Mouse (Mus musculus) frontal cortex, adult 2 months (tissue): ENCODE data around the gene Jsrp1. TPM values are rescaled to one million over a fixed set of nuclear protein-coding genes. Genes with fewer than 3 reads are reported as not detected.
"Not testable (repeated sequence)": the region's sequence is repeated elsewhere in the genome, so short reads cannot be mapped to it uniquely, and the experiment has no call there.

Experiments used
- DNase-seq, 2 experiments: peaks; one replicate each; pipeline ENCODE4 v3.0.0; 2022; ENCODE audit warnings: low spot score in 1 of 2; ENCODE audit errors: extremely low spot score in 1 of 2
- polyA plus RNA-seq: library from polyadenylated mRNA; depleted of rRNA; stranded (reverse); fragments of >200 nt; gene quantifications from 2 replicates; pipeline ENCODE4 v1.2.3, GENCODE M21; 2012

Gene Jsrp1
- polyA plus RNA-seq, 1 experiment: 6.2 TPM

DNA sequence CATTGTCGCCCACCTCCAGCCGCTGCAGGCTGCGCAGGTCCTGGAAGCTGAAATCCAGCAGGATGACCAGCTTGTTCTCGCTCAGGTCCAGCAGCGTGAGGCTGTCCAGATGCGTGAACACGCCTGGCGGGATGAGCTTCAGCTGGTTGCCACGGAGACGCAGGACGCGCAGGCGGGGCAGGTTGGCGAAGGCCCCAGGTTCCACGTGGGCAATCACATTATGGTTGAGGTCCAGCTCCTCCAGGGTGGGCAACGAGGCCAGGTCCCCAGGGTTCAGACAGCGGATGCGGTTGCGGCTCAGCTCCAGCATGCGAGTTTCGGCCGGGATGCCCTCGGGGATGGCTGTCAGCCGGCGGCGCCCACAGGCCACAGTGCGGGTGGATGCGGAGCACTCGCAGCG lies 22.3 kb upstream of the Jsrp1 start:
- no peak for DNase-seq

DNA sequence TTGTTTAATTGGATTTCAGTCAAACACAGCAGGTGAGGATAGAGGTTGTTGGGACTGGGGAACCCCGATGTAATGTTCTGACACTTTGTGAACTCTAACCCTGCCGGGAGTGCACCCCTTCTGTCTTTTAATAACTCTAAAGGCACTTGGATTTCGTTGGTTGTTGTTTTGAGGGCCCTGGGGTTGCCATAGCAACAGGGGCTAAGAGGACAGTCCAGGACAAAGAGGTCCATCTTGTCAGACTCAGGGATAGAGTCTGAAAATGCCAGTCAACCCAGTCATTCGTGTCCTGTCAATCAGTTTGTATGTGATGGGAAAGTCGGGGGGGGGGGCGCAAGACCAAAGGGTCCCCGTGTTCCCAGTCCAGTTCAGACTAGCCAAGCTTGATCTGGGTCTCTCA lies 19.5 kb upstream of the Jsrp1 start:
- DNase-seq: no peak

DNA sequence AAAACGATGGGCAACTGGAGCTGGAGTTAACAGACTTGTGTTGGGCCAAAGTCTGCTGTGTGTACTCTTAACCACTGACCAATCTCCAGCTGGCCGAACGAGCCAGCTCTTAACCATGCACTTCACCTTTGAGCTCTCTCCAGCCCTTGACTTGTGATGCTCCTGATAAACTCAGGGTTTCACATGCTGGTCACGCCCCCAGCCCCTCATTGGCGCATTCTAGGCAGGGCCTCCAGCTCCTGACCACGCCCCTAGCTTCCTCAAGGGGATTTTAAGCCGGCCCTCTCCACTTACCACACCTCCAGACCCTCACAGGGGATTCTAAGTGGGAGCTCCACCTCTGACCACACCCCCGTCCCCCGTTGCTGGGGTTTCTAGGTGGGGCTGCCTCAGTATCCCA lies 17.8 kb upstream of the Jsrp1 start:
- no peak for DNase-seq

DNA sequence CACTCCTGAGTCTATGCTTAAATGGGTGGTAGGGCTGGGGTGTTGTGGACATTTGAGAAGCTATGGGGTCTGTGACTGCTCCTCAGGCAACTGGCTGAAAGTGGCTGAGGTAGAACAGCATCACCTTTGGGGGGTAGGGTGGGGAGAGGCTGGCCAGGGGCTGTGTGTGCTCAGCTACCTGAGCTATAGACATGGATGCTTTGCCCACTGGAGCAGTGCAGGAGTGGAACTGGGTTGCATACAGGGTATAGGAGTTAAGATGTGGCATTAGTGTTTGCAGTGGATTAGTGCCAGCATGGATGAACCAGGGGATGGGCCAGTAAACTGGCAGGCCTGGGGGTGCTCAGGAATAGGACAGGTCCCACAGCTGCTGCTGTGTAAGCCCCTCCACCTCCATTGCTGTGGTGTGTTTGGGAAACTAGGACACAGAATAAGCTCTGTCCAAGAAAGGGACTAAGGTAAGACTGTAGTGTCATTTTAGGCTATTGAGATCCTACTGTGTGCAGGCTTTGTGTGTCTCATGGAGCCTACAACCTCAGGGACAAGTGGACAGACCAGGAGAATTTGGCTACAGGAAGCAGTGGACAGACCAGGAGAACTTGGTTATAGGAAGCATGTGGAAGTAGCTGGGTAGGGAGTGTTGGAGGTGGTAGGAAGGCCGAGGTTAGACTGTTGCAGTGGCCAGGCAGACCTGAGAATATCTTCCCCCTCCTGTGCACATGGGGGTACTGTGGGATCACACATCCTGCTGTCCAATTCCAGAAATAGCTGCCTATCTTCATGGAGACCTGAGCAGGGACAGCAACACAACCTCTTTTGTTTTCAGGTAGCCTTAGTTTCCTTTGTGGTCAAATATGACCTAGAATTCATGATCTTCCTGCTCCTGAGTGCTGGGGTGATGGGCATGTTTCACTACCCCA lies 16.3 kb upstream of the Jsrp1 start:
- no peak for DNase-seq

DNA sequence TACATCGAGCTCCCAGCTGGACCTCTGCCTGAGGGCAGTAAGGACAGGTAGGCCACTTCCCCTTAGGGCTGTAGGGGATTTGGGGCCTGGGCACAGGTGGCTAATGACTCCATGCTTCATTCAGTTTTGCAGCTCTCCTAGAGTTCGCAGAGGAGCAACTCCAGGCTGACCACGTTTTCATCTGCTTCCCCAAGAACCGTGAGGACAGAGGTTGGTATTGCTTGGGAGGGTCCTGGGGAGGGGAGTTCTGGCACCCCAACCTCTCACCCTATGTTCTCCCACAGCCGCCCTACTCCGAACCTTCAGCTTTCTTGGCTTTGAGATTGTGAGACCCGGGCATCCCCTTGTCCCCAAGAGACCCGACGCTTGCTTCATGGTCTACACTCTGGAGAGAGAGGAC lies 15.3 kb upstream of the Jsrp1 start:
- DNase-seq: not testable (repeated sequence)

DNA sequence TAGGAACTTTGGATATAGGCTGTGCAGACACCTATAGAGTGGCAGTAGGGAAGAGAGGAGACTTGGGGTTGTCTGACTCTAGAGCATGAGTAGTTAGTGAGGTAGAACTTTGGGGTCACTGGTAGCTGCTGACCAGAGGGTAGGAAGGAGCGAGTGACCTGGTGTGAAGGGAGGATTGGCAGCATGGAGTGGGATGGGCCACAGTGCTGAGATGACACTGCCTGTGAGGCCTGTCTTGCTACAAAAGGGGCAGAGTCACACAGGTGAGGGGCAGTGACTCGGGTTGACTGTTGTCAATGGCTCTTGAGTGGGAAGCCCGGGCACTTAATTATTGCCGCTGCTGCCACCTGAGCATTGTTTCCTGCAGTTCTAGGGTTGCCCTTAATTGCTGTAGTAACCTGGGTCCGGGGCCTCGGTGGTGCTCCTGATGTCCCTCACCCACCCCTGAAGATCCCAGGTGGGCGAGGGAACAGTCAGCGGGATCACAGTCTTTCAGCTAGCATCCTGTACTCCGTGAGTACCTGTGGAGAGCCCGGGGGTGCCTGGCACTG lies 14.6 kb upstream of the Jsrp1 start:
- DNase-seq: no peak

DNA sequence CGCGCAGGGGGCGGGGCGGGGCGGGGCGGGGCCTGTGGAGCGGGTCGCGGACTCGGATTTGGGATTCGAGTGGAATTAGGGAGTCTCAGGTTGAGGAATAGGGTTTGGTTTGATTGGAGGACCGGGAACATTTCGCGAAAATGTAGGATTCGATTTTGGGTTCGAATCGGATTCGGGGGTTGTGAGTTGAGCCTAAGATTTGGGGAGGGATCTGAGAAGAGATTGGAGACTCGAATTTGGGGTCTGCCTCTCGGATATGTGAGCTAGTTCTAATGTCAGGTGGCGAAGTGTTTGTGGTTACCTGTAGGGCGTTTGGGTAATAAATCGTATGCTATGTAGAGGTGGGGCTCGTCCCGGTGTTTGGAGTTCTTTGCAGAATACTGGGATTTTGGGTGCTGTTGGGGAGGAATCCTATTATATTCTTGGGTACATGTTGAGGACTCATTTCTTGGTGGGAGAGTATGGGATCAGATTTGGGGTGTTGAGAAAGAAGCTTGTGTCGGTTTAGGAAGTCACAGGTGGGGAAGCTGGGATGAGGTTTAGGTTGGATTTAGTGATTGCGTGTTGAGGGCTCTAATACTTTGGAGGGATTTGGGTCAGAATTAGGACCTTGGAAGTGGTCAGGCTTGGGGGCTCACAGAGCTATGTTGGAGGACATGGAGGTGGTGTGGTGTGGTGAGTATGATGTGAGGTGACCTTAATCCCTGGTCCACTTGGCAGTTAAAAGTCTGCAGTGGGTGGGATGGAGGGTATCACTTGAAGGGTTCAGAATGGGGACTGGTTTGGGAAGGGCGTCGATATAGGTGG lies 14.0 kb upstream of the Jsrp1 start:
- no peak for DNase-seq

DNA sequence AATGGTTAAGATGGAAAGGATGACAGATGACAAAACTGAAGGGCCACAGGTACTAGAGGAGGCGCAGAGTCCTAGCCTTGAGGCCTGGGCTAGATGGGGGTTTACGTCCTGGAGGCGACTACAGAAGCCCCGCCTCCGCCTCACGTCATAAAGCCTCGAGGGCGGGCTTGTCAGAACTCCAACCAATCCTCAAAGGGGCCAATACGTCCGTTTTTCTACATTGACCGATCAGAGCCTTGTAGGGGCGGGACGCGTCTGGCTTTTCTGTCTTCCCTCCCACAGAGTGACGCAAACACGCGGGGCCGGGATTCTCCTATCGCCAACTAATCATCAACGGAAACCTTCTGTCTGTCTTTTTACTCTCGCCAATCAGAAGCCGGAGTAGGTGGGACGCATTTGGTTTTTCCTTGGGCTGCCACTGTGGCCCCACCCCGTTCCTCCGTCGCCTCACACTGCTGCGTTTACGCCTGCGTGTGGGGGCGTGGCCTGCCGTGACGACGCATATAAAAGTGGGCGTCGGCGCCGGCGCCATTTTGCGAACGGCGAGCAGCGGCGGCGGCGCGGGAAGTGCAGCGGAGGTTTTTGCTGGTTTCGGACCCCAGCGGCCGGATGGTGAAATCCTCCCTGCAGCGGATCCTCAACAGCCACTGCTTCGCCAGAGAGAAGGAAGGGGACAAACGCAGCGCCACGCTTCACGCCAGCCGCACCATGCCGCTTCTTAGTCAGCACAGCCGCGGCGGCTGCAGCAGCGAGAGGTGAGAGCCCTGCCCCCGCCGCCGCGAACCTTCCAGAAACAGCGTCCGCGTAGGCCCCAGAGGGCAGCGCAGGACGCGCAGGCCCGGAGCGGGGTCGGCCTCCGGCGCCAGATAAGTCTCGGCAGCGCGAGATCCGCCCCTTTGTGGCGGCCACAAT lies 13.1 kb upstream of the Jsrp1 start, which contains the start of gene Oaz1:
Gene Oaz1, plus strand, starts transcription at position 506 of the 912 bp plus-strand sequence.
- peak; percentile 100 for DNase-seq

DNA sequence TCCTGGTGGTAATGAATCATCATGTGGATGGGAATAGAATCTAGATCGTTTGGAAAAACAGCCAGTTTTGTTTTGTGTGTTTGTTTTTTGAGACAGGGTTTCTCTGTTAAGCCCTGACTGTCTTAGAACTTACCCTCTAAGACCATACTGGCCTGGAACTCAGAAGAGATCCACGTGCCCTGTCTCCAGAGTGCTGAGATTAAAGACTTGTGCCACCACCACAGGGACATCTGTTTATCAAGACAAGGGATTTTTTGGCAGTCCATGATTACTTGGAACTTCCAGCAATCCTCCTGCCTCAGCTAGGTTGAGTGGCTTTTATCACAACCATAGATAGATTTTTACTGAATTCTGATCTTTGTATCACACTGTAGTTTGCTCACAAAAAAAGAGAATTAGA lies 11.5 kb upstream of the Jsrp1 start:
- no peak for DNase-seq

DNA sequence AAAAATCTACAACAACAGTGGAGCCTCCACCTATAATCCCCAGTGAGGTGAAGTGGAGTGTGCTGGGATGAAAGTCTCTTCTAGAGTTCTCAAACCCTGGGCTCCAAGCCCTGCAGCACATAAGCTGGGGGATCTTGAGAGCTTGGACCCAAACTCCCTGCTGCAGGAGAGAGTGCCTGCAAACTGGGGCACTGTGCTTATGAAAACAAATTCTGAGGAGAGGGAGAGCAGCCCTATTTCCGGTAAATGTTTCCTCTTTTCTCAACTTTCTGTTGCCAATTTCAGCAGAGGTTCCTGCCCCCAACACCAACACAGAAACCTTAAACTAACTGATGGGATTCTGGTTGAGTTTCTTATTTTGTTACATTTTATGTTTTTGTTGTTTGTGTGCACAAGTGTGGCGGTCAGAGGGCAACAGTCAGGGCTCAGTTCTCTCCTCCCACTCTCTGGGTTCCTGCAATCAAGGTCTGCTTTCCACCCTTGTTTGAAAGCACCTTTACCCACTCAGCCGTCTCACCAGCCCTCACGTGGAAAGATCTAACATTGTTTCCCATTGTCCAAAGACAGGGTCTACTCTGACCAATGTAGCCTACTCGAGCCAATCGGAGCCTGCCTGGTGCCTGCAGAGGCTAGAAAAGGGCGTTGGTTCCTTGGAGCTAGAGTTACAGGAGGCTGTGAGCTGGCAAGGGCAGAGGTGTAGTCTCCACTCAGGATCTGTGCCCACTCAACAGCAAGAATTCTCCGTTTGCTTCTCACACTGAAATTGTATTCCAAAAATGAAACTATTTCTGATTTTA lies 10.7 kb upstream of the Jsrp1 start:
- DNase-seq: no peak

DNA sequence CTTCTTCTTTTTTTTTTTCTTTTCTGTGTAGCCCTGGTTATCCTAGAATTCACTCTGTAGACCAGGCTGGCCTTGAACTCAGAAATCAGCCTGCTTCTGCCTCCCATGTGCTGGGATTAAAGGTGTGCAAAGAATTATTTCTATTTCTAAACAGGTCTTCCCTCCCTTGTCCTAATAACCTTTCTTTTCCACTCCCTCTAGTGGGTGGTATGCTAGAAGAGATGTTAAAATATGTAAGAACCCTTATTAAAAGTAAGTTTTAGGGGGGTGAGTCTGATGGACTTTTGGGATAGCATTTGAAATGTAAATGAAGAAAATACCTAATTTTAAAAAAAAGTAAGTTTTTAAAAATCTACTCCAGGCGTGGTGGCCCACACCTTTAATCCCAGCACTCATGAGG lies 10.0 kb upstream of the Jsrp1 start:
- no peak for DNase-seq

DNA sequence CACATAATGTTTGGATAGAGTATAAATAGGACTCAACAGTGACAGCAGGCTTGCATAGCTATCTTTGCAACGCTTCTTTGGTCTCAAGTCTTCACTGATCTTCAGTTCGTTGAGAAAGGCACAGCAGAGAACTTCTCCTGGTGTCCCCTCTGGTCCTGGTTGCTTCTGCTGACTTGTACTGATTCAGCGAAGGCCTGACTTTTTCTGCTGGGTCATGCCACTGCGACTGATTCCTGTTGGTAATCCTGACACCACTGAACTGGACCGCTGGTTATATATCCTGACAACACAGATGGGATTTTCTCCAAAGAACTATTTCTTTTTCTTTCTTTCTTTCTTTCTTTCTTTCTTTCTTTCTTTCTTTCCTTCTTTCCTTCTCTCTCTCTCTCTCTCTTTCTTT lies 9.2 kb upstream of the Jsrp1 start:
- no peak for DNase-seq

DNA sequence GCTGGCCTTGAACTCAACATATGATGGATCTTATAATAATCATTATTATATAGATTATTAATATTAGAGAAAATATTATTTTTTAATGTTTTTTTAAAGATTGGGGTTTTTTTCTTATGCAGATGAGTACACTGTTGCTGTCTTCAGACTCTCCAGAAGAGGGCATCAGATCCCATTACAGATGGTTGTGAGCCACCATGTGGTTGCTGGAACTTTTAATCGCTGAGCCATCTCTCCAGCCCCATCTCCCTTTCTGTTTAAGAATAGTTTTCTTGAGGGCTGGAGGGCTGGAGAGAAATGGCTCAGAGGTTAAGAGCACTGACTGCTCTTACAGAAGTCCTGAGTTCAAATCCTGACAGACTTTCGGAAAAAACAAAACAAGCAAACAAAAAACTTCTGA lies 8.7 kb upstream of the Jsrp1 start:
- DNase-seq: peak in 1 of 2 experiments; percentile 55

DNA sequence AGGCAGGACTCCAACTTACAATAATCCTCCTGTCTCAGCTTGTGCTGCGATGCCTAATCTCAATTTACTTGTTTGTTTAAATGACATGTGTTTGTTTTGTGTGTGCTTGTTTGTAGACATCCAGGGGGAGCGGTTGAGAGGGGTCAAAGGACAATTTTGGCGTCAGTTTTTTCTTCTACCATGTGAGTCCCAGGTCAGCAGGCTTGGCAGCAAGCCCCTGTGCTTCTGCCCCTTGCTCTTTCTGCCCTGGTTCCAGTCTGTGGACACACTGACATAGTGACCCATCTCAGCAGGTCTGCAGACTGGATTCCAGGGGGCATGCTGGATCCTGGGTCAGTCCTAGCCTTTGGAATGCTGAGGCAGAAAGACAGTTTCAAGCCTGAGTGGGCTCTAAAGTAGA lies 6.1 kb upstream of the Jsrp1 start:
- no peak for DNase-seq

DNA sequence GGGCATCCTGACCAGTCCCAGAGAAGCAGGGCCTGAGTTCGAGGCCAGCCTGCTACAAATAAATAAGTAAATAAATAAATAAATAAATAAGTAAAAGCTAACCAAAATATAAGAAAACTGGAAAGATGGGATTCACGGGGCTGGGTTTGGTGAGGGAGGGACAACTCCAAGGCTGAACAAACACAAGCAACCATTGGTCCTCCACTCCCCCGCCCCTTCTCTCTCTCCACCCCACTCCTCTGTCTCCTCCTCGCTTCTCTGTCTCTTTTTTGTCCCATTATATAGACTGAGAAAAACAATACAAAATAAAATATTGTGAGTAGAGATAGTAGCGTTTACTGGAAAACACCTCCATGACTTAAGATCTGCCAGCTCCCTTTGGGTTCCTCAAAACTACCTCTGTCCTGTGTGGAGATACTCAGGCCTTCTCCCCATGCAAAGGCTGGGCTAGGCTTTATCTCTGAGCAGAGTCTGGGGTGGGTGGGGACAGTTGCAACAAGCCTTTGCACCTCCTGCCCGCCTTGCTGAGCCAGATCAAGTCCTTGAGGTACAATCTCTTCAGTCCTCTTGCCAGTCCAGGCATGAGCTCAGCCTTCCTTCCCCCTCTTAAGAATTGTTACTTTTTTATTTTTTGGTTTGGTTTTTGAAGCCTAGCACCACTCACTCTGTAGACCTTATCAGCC lies 5.4 kb upstream of the Jsrp1 start:
- no peak for DNase-seq

DNA sequence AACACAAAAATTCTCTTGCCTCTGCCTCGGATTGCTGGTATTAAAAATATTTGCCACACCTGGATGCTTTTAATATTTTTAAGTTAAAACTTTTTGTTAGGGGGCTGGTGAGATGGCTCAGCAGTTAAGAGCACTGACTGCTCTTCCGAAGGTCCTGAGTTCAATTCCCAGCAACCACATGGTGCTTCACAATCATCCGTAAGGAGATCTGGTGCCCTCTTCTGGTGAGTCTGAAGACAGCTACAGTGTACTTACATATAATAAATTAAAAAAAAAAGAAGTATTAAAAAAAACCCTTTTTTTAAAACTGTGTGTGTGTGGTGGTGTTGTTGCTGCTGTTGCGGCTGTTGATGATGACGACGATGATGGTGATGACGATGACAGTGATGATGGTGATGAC lies 4.7 kb upstream of the Jsrp1 start:
- DNase-seq: not testable (repeated sequence)

DNA sequence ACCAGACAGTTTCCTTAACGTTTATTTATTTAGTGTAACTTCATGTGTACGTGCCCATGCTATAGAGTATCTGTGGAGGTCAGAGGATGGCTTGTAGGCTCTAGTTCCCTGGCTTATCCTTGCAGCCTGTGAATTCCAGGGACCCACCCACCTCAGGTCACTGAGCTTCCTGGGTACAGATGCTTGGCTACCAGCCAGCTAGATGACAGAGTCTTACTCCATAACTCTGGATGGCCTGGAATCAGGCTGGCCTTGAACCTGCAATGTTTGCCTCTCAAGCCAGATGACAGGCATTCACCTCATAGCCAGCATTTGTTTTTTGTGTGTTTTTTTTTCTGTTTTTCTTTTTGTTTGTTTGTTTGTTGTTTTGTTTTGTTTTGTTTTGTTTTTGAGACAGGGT lies 3.9 kb upstream of the Jsrp1 start:
- DNase-seq: no peak

DNA sequence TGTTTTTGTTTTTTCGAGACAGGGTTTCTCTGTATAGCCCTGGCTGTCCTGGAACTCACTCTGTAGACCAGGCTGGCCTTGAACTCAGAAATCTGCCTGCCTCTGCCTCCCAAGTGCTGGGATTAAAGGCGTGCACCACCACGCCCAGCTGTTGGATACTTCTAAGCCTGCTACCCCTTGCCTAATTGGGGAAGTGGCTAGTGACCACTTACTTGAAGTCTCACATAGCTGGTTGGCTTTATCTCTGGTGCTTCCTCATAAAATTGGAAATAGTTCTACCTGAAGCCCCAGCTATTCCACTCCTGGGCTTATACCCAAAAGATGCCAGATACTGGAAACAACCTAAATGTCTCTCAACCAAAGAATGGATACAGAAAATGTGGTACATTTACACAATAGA lies 3.0 kb upstream of the Jsrp1 start:
- not testable (repeated sequence) for DNase-seq

DNA sequence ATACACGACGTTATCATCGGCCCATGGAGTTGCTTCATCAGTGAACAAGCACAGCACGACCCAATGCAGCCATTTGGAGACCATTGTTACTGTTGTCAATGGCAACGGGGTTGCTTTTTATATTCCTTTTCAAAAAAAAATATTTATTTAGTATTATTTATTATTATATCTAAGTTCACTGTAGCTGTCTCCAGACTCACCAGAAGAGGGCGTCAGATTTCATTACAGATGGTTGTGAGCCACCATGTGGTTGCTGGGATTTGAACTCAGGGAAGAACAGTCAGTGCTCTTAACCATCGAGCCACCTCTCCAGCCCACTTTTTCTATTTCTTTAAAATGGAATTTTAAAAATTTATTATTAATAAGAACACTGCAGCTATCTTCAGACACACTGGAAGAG lies 1.5 kb upstream of the Jsrp1 start:
- no peak for DNase-seq
